Mouse (Mus musculus): Measurements from ENCODE around the gene Krt87. TPM values are rescaled to one million over a fixed set of nuclear protein-coding genes. Genes with fewer than 3 reads are reported as not detected.

Krt87 gene
- polyA plus RNA-seq, 1 experiment = not detected

GRCm38 (mm10) chr15:101436611-101437010 lies 2.0 kb downstream of the Krt87 start:
- Histone ChIP-seq H3K4me1 (ENCODE audit: control insufficient read depth, insufficient read depth, low read length) (no peaks in the 10 kb centered on the region; the same call in 1 of the 2 replicates), H3K4me3 (ENCODE audit: insufficient read depth, low read length) (no peak overlapping the region), H3K27ac (ENCODE audit: insufficient read depth, low read length) (no peak overlapping the region)
- no peak for TF ChIP-seq CTCF (IDR thresholded peaks at IDR 0.05; ENCODE audit: extremely low read depth, insufficient read depth, low read length)
- no peak for TF ChIP-seq POLR2A (IDR thresholded peaks at IDR 0.05; ENCODE audit: extremely low read depth, insufficient read depth, low read length)

GRCm38 (mm10) chr15:101424914-101425313 lies 13.7 kb downstream of the Krt87 start:
- Histone ChIP-seq H3K27ac (ENCODE audit: insufficient read depth, low read length) (no peak overlapping the region), H3K4me1 (ENCODE audit: control insufficient read depth, insufficient read depth, low read length) (no peaks in the 10 kb centered on the region), H3K4me3 (ENCODE audit: insufficient read depth, low read length) (no peak overlapping the region)
- TF ChIP-seq CTCF (IDR thresholded peaks at IDR 0.05; ENCODE audit: extremely low read depth, insufficient read depth, low read length) (no peak), POLR2A (IDR thresholded peaks at IDR 0.05; ENCODE audit: extremely low read depth, insufficient read depth, low read length) (no peak)

GRCm38 (mm10) chr15:101420903-101421302 lies 17.7 kb downstream of the Krt87 start:
- no peak overlapping the region for H3K27ac ChIP-seq (ENCODE audit: insufficient read depth, low read length)
- TF ChIP-seq POLR2A (IDR thresholded peaks at IDR 0.05; ENCODE audit: extremely low read depth, insufficient read depth, low read length) = no peak
- no peak for TF ChIP-seq CTCF (IDR thresholded peaks at IDR 0.05; ENCODE audit: extremely low read depth, insufficient read depth, low read length)
- no peaks in the 10 kb centered on the region for H3K4me1 ChIP-seq (ENCODE audit: control insufficient read depth, insufficient read depth, low read length)
- no peak overlapping the region for H3K4me3 ChIP-seq (ENCODE audit: insufficient read depth, low read length)

GRCm38 (mm10) chr15:101418950-101419349 lies 19.7 kb downstream of the Krt87 start:
- TF ChIP-seq POLR2A (IDR thresholded peaks at IDR 0.05; ENCODE audit: extremely low read depth, insufficient read depth, low read length) = no peak
- no peak for TF ChIP-seq CTCF (IDR thresholded peaks at IDR 0.05; ENCODE audit: extremely low read depth, insufficient read depth, low read length)
- H3K4me1 ChIP-seq (ENCODE audit: control insufficient read depth, insufficient read depth, low read length) = no peaks in the 10 kb centered on the region
- no peak overlapping the region for H3K4me3 ChIP-seq (ENCODE audit: insufficient read depth, low read length)
- no peak overlapping the region for H3K27ac ChIP-seq (ENCODE audit: insufficient read depth, low read length)

GRCm38 (mm10) chr15:101414807-101415565 lies 23.6 kb downstream of the Krt87 start:
- H3K4me1 ChIP-seq (ENCODE audit: control insufficient read depth, insufficient read depth, low read length) = no peaks in the 10 kb centered on the region
- no peak overlapping the region for H3K27ac ChIP-seq (ENCODE audit: insufficient read depth, low read length)
- no peak for TF ChIP-seq CTCF (IDR thresholded peaks at IDR 0.05; ENCODE audit: extremely low read depth, insufficient read depth, low read length)
- no peak for TF ChIP-seq POLR2A (IDR thresholded peaks at IDR 0.05; ENCODE audit: extremely low read depth, insufficient read depth, low read length)
- H3K4me3 ChIP-seq (ENCODE audit: insufficient read depth, low read length) = no peak overlapping the region

GRCm38 (mm10) chr15:101413916-101414635 lies 24.5 kb downstream of the Krt87 start:
- Histone ChIP-seq H3K27ac (ENCODE audit: insufficient read depth, low read length) (no peak overlapping the region), H3K4me3 (ENCODE audit: insufficient read depth, low read length) (no peak overlapping the region), H3K4me1 (ENCODE audit: control insufficient read depth, insufficient read depth, low read length) (no peaks in the 10 kb centered on the region)
- no peak for TF ChIP-seq CTCF (IDR thresholded peaks at IDR 0.05; ENCODE audit: extremely low read depth, insufficient read depth, low read length)
- TF ChIP-seq POLR2A (IDR thresholded peaks at IDR 0.05; ENCODE audit: extremely low read depth, insufficient read depth, low read length) = no peak

GRCm38 (mm10) chr15:101412188-101412587 lies 26.4 kb downstream of the Krt87 start:
- TF ChIP-seq CTCF (IDR thresholded peaks at IDR 0.05; ENCODE audit: extremely low read depth, insufficient read depth, low read length) (no peak), POLR2A (IDR thresholded peaks at IDR 0.05; ENCODE audit: extremely low read depth, insufficient read depth, low read length) (no peak)
- H3K4me1 ChIP-seq (ENCODE audit: control insufficient read depth, insufficient read depth, low read length) = no peaks in the 10 kb centered on the region
- no peak overlapping the region for H3K27ac ChIP-seq (ENCODE audit: insufficient read depth, low read length)
- no peak overlapping the region for H3K4me3 ChIP-seq (ENCODE audit: insufficient read depth, low read length)

GRCm38 (mm10) chr15:101410775-101411174 lies 27.8 kb downstream of the Krt87 start, which contains the start of gene Krt7:
Krt7 (plus strand) TSS chr15:101411043.
- no peak for TF ChIP-seq POLR2A (IDR thresholded peaks at IDR 0.05; ENCODE audit: extremely low read depth, insufficient read depth, low read length)
- no peak for TF ChIP-seq CTCF (IDR thresholded peaks at IDR 0.05; ENCODE audit: extremely low read depth, insufficient read depth, low read length)
- H3K4me1 ChIP-seq (ENCODE audit: control insufficient read depth, insufficient read depth, low read length) = no peaks in the 10 kb centered on the region
- H3K27ac ChIP-seq (ENCODE audit: insufficient read depth, low read length) = no peak within 1 kb of the TSS
- no peak within 1 kb of the TSS for H3K4me3 ChIP-seq (ENCODE audit: insufficient read depth, low read length)

- TF ChIP-seq POLR2A (IDR thresholded peaks at IDR 0.05; ENCODE audit: extremely low read depth, insufficient read depth, low read length) = no peak
- TF ChIP-seq CTCF (IDR thresholded peaks at IDR 0.05; ENCODE audit: extremely low read depth, insufficient read depth, low read length) = no peak
- H3K4me3 ChIP-seq (ENCODE audit: insufficient read depth, low read length) = no peak overlapping the region
These were observed 40.3 kb downstream of the Krt87 start for GRCm38 (mm10) chr15:101398269-101398668.

GRCm38 (mm10) chr15:101397683-101398082 lies 40.9 kb downstream of the Krt87 start:
- Histone ChIP-seq H3K4me1 (ENCODE audit: control insufficient read depth, insufficient read depth, low read length) (no peaks in the 10 kb centered on the region), H3K27ac (ENCODE audit: insufficient read depth, low read length) (no peak overlapping the region), H3K4me3 (ENCODE audit: insufficient read depth, low read length) (no peak overlapping the region)
- TF ChIP-seq CTCF (IDR thresholded peaks at IDR 0.05; ENCODE audit: extremely low read depth, insufficient read depth, low read length) (no peak), POLR2A (IDR thresholded peaks at IDR 0.05; ENCODE audit: extremely low read depth, insufficient read depth, low read length) (no peak)

More at GRCm38 (mm10) chr15:101398269-101398668, 40.3 kb downstream of the Krt87 start:
- no peaks in the 10 kb centered on the region for H3K4me1 ChIP-seq (ENCODE audit: control insufficient read depth, insufficient read depth, low read length)
- H3K27ac ChIP-seq (ENCODE audit: insufficient read depth, low read length) = no peak overlapping the region
